Mouse (Mus musculus): ENCODE results near the gene Gm5617. TPM values are rescaled to one million over a fixed set of nuclear protein-coding genes. Genes with fewer than 3 reads are reported as not detected.
A peak's percentile ranks its signal among the peaks of the same experiment; 100 is the strongest.
"Not testable (repeated sequence)": the region's sequence is repeated elsewhere in the genome, so short reads cannot be mapped to it uniquely, and the experiment has no call there.

Gm5617 gene
- polyA plus RNA-seq, 1 experiment from 2014 or later = 39.9 TPM

GRCm38 (mm10) chr9:48532730-48533129 is 37.5 kb downstream of the Gm5617 start:
- H3K9ac ChIP-seq (replicated peaks) = no peak overlapping the region
- no peak overlapping the region for H3K4me3 ChIP-seq (replicated peaks)
- H3K27ac ChIP-seq = no peak overlapping the region
- WGBS = 85% methylated on average over 2 of the region's 2 CpGs
- H3K4me1 ChIP-seq (replicated peaks) = peaks cover 5% of the 10 kb centered on the region; the same call in 1 of the 2 replicates
- H3K4me2 ChIP-seq = no peak overlapping the region
- ATAC-seq (ENCODE audit: insufficient number of reproducible peaks, insufficient read depth, low FRiP score, low TSS enrichment, low read depth) = no peak
- no peaks in the 10 kb centered on the region for H3K36me3 ChIP-seq
- H3K9me3 ChIP-seq = no peaks in the 10 kb centered on the region
- H3K27me3 ChIP-seq = no peaks in the 10 kb centered on the region

- H3K9me3 ChIP-seq = no peaks in the 10 kb centered on the region
- H3K9ac ChIP-seq (replicated peaks) = no peak overlapping the region
- no peak overlapping the region for H3K27ac ChIP-seq
- H3K4me3 ChIP-seq (replicated peaks) = no peak overlapping the region
- H3K4me1 ChIP-seq (replicated peaks) = peaks cover 14% of the 10 kb centered on the region
- no peak overlapping the region for H3K4me2 ChIP-seq
- H3K27me3 ChIP-seq = 0 out of 2 replicates have a peak, but pooled peaks cover 8% of the 10 kb centered on the region
- 46% methylated on average over 1 of the region's 1 CpGs for WGBS
- no peaks in the 10 kb centered on the region for H3K36me3 ChIP-seq
- ATAC-seq (ENCODE audit: insufficient number of reproducible peaks, insufficient read depth, low FRiP score, low TSS enrichment, low read depth) = no peak
These were observed 41.2 kb downstream of the Gm5617 start for GRCm38 (mm10) chr9:48536414-48536813.

- not testable (repeated sequence) for ATAC-seq (ENCODE audit: insufficient number of reproducible peaks, insufficient read depth, low FRiP score, low TSS enrichment, low read depth); H3K27me3 ChIP-seq; H3K9ac ChIP-seq (replicated peaks); H3K4me3 ChIP-seq (replicated peaks); H3K36me3 ChIP-seq; H3K27ac ChIP-seq; H3K9me3 ChIP-seq
- peak overlapping the region; percentile 52; the same call in 1 of the 2 replicates for H3K4me2 ChIP-seq
- 29% methylated on average over 1 of the region's 1 CpGs for whole genome bisulfite sequencing
- H3K4me1 ChIP-seq (replicated peaks) = peaks cover 14% of the 10 kb centered on the region
These were observed 42.4 kb downstream of the Gm5617 start for GRCm38 (mm10) chr9:48537616-48538015.

GRCm38 (mm10) chr9:48538044-48538645 is 42.9 kb downstream of the Gm5617 start:
- Histone ChIP-seq H3K36me3 (no peaks in the 10 kb centered on the region), H3K27ac (no peak overlapping the region), H3K27me3 (0 out of 2 replicates have a peak, but pooled peaks cover 8% of the 10 kb centered on the region), H3K4me3 (replicated peaks) (peak overlapping the region; percentile 27), H3K4me1 (replicated peaks) (peaks cover 14% of the 10 kb centered on the region), H3K9ac (replicated peaks) (0 out of 2 replicates have a peak overlapping the region, but pooled peaks have one; percentile 40), H3K9me3 (peaks cover 11% of the 10 kb centered on the region), H3K4me2 (peak overlapping the region; percentile 52)
- 4% methylated on average over 17 of the region's 17 CpGs for WGBS
- no peak for ATAC-seq (ENCODE audit: insufficient number of reproducible peaks, insufficient read depth, low FRiP score, low TSS enrichment, low read depth)

- Histone ChIP-seq H3K9me3 (peaks cover 11% of the 10 kb centered on the region), H3K9ac (replicated peaks) (no peak overlapping the region), H3K4me1 (replicated peaks) (peaks cover 14% of the 10 kb centered on the region), H3K4me3 (replicated peaks) (peak overlapping the region; percentile 27), H3K27me3 (0 out of 2 replicates have a peak, but pooled peaks cover 8% of the 10 kb centered on the region), H3K27ac (no peak overlapping the region), H3K36me3 (no peaks in the 10 kb centered on the region), H3K4me2 (peak overlapping the region; percentile 52)
- WGBS = 8% methylated on average over 12 of the region's 12 CpGs
- no peak for ATAC-seq (ENCODE audit: insufficient number of reproducible peaks, insufficient read depth, low FRiP score, low TSS enrichment, low read depth)
These were observed 43.4 kb downstream of the Gm5617 start for GRCm38 (mm10) chr9:48538688-48539087.

Small RNA genes within 50 kb of the gene (microRNA-seq; reads per million reads assigned to microRNA genes)
- not detected for gene Gm23653

Other genes starting within 250 kb of the Gm5617 start
- 0.50 and 1.1 TPM in 2 replicates for gene Nxpe2, start 142.0 kb upstream of the Gm5617 start, polyA plus RNA-seq (2016; fragmentation: Nextera tagmentation; extraction: Ambion mirVana)
- gene Rexo2, start 14.8 kb upstream of the Gm5617 start, polyA plus RNA-seq (2016; fragmentation: Nextera tagmentation; extraction: Ambion mirVana) = 93.8 and 99.3 TPM in 2 replicates
- 119 and 128 TPM in 2 replicates for gene Rbm7, start 143 bp upstream of the Gm5617 start, polyA plus RNA-seq (2016; fragmentation: Nextera tagmentation; extraction: Ambion mirVana)
- gene Nnmt, start 109.7 kb downstream of the Gm5617 start, polyA plus RNA-seq (2016; fragmentation: Nextera tagmentation; extraction: Ambion mirVana) = 1.9 and 2.0 TPM in 2 replicates

Measured in limb, embryonic 12.5 days (tissue).